Mouse (Mus musculus) heart, embryonic 12.5 days (tissue): ENCODE results near the gene Icosl. TPM values are rescaled to one million over a fixed set of nuclear protein-coding genes. Genes with fewer than 3 reads are reported as not detected.
"Not testable (repeated sequence)": the region's sequence is repeated elsewhere in the genome, so short reads cannot be mapped to it uniquely, and the experiment has no call there.

ENCODE experiments used
- ATAC-seq: fragments of 200-750 bp; cut with Nextera tagmentation; 2 replicates; pipeline ENCODE4 v1.8.0; 2017; ENCODE audit warnings: moderate TSS enrichment, moderate library complexity; ENCODE audit not compliant: insufficient number of reproducible peaks, low FRiP score
- H3K27ac ChIP-seq: fragments of 300-500 bp; sonication (generic); 2 replicates; pipeline ENCODE4 v1.5.1; 2016; ENCODE audit warnings: mild to moderate bottlenecking, moderate library complexity; ENCODE audit not compliant: poor library complexity, severe bottlenecking
- H3K27me3 ChIP-seq: fragments of 300-500 bp; sonication (generic); replicated peaks from 2 replicates; pipeline ENCODE4 v1.6.1; 2016; ENCODE audit warnings: mild to moderate bottlenecking, moderate library complexity
- H3K36me3 ChIP-seq: fragments of 300-500 bp; sonication (generic); 2 replicates; pipeline ENCODE4 v1.6.1; 2016; ENCODE audit warnings: mild to moderate bottlenecking, moderate library complexity
- H3K4me1 ChIP-seq: fragments of 300-500 bp; sonication (generic); replicated peaks from 2 replicates; pipeline ENCODE4 v1.6.1; 2016; ENCODE audit warnings: mild to moderate bottlenecking
- H3K4me2 ChIP-seq: fragments of 300-500 bp; sonication (generic); 2 replicates; pipeline ENCODE4 v1.6.1; 2016; ENCODE audit warnings: mild to moderate bottlenecking, moderate library complexity
- H3K4me3 ChIP-seq: fragments of 300-500 bp; sonication (generic); 2 replicates; pipeline ENCODE4 v1.5.1; 2016; ENCODE audit warnings: mild to moderate bottlenecking
- H3K9ac ChIP-seq: fragments of 300-500 bp; sonication (generic); 2 replicates; pipeline ENCODE4 v1.6.1; 2016; ENCODE audit warnings: mild to moderate bottlenecking, moderate library complexity
- H3K9me3 ChIP-seq: fragments of 300-500 bp; sonication (generic); replicated peaks from 2 replicates; pipeline ENCODE4 v1.6.1; 2016; ENCODE audit warnings: mild to moderate bottlenecking, moderate library complexity
- WGBS: fragments of 180-500 bp; shearing (Covaris S2); methylation state at CpG from one replicate; pipeline ENCODE4 v1.1.7; 2016; 5-methylcytosine and 5-hydroxymethylcytosine counted together
- polyA plus RNA-seq: library from polyadenylated mRNA; unstranded; fragments of >200 nt; fragmentation: Nextera tagmentation; extraction: Ambion mirVana; gene quantifications from 2 replicates; pipeline ENCODE4 v1.2.1, GENCODE M21; 2016

Gene Icosl
- polyA plus RNA-seq = 1.5 and 1.6 TPM in 2 replicates

GRCm38 (mm10) chr10:78069101-78070011 is at the start of gene Icosl:
TSS of gene Icosl (plus strand) at chr10:78069302.
- ATAC-seq = peak; percentile 87
- Histone ChIP-seq H3K4me2 (peak within 1 kb of the TSS; percentile 99), H3K4me3 (peak within 1 kb of the TSS; percentile 72), H3K27ac (no peak within 1 kb of the TSS), H3K36me3 (no peaks in the 10 kb centered on the region), H3K27me3 (peaks cover 41% of the 10 kb centered on the region), H3K9me3 (no peaks in the 10 kb centered on the region), H3K9ac (peak within 1 kb of the TSS; percentile 80), H3K4me1 (peaks cover 5% of the 10 kb centered on the region; the same call in 1 of the 2 replicates)
- under 1% methylated on average over 66 of the region's 66 CpGs for WGBS

- not testable (repeated sequence) for H3K9ac ChIP-seq, H3K9me3 ChIP-seq, H3K27ac ChIP-seq, H3K4me2 ChIP-seq, ATAC-seq, H3K27me3 ChIP-seq, H3K36me3 ChIP-seq, H3K4me3 ChIP-seq
- 94% methylated on average over 7 of the region's 11 CpGs for WGBS
- peaks cover 11% of the 10 kb centered on the region; the same call in 1 of the 2 replicates for H3K4me1 ChIP-seq
Measured at GRCm38 (mm10) chr10:78019984-78020383, 49.1 kb upstream of the Icosl start.

GRCm38 (mm10) chr10:78025453-78025852 is 43.6 kb upstream of the Icosl start:
- not testable (repeated sequence) for H3K9ac ChIP-seq, H3K36me3 ChIP-seq

GRCm38 (mm10) chr10:78028129-78028528 is 41.0 kb upstream of the Icosl start:
- Histone ChIP-seq H3K9me3 (no peaks in the 10 kb centered on the region), H3K9ac (no peak overlapping the region), H3K36me3 (no peaks in the 10 kb centered on the region), H3K4me2 (no peak overlapping the region), H3K27me3 (peaks cover 3% of the 10 kb centered on the region; the same call in 1 of the 2 replicates), H3K27ac (no peak overlapping the region), H3K4me1 (no peaks in the 10 kb centered on the region), H3K4me3 (no peak overlapping the region)
- ATAC-seq = 0 out of 2 replicates have a peak, but pooled peaks have one; percentile 36
- WGBS = 5% methylated on average over 5 of the region's 5 CpGs

More at GRCm38 (mm10) chr10:78025453-78025852, 43.6 kb upstream of the Icosl start:
- 71% methylated on average over 6 of the region's 8 CpGs for WGBS
- not testable (repeated sequence) for H3K27me3 ChIP-seq, H3K4me1 ChIP-seq, H3K4me3 ChIP-seq, H3K9me3 ChIP-seq, H3K27ac ChIP-seq, ATAC-seq, H3K4me2 ChIP-seq

- H3K27ac ChIP-seq = no peak overlapping the region
- 90% methylated on average over 1 of the region's 1 CpGs for WGBS
- ATAC-seq = no peak
- no peaks in the 10 kb centered on the region for H3K9me3 ChIP-seq
- H3K27me3 ChIP-seq = peaks cover 3% of the 10 kb centered on the region; the same call in 1 of the 2 replicates
- no peak overlapping the region for H3K4me3 ChIP-seq
- no peak overlapping the region for H3K9ac ChIP-seq
- H3K4me1 ChIP-seq = no peaks in the 10 kb centered on the region
- H3K4me2 ChIP-seq = no peak overlapping the region
- H3K36me3 ChIP-seq = no peaks in the 10 kb centered on the region
Measured at GRCm38 (mm10) chr10:78029080-78029479, 40.0 kb upstream of the Icosl start.

GRCm38 (mm10) chr10:78031987-78032386 is 37.1 kb upstream of the Icosl start:
- peaks cover 12% of the 10 kb centered on the region; the same call in 1 of the 2 replicates for H3K27me3 ChIP-seq
- no peaks in the 10 kb centered on the region for H3K9me3 ChIP-seq
- H3K4me3 ChIP-seq = no peak overlapping the region
- H3K4me1 ChIP-seq = no peaks in the 10 kb centered on the region
- 54% methylated on average over 2 of the region's 2 CpGs for WGBS
- ATAC-seq = no peak
- no peaks in the 10 kb centered on the region for H3K36me3 ChIP-seq
- no peak overlapping the region for H3K27ac ChIP-seq
- no peak overlapping the region for H3K9ac ChIP-seq
- no peak overlapping the region for H3K4me2 ChIP-seq

GRCm38 (mm10) chr10:78037139-78037538 is 32.0 kb upstream of the Icosl start:
- ATAC-seq = no peak; the same call in 1 of the 2 replicates
- H3K9ac ChIP-seq = no peak overlapping the region
- no peak overlapping the region for H3K4me3 ChIP-seq
- peaks cover 22% of the 10 kb centered on the region for H3K27me3 ChIP-seq
- 82% methylated on average over 4 of the region's 4 CpGs for WGBS
- no peak overlapping the region for H3K27ac ChIP-seq
- no peaks in the 10 kb centered on the region for H3K9me3 ChIP-seq
- H3K4me1 ChIP-seq = no peaks in the 10 kb centered on the region
- H3K4me2 ChIP-seq = no peak overlapping the region
- no peaks in the 10 kb centered on the region for H3K36me3 ChIP-seq

- 79% methylated on average over 5 of the region's 5 CpGs for WGBS
- no peak for ATAC-seq
- Histone ChIP-seq H3K9me3 (no peaks in the 10 kb centered on the region), H3K4me1 (peaks cover 4% of the 10 kb centered on the region; the same call in 1 of the 2 replicates), H3K27me3 (peaks cover 32% of the 10 kb centered on the region), H3K4me3 (no peak within 1 kb of the TSS), H3K36me3 (no peaks in the 10 kb centered on the region), H3K4me2 (no peak within 1 kb of the TSS), H3K9ac (no peak within 1 kb of the TSS), H3K27ac (no peak within 1 kb of the TSS)
Measured at GRCm38 (mm10) chr10:78041647-78042046, 27.5 kb upstream of the Icosl start, which contains the start of gene Dnmt3l. TSS of gene Dnmt3l (plus strand) at chr10:78041947.

GRCm38 (mm10) chr10:78042096-78042495 is 27.0 kb upstream of the Icosl start:
- 72% methylated on average over 7 of the region's 7 CpGs for WGBS
- Histone ChIP-seq H3K9me3 (no peaks in the 10 kb centered on the region), H3K27ac (no peak overlapping the region), H3K4me1 (peaks cover 4% of the 10 kb centered on the region; the same call in 1 of the 2 replicates), H3K27me3 (peaks cover 32% of the 10 kb centered on the region), H3K4me3 (no peak overlapping the region), H3K9ac (no peak overlapping the region), H3K36me3 (no peaks in the 10 kb centered on the region), H3K4me2 (no peak overlapping the region)
- no peak for ATAC-seq

GRCm38 (mm10) chr10:78042697-78043405 is 26.3 kb upstream of the Icosl start:
- H3K27me3 ChIP-seq = peaks cover 32% of the 10 kb centered on the region
- H3K4me2 ChIP-seq = peak overlapping the region; percentile 57
- no peak for ATAC-seq
- 51% methylated on average over 14 of the region's 14 CpGs for WGBS
- H3K9me3 ChIP-seq = no peaks in the 10 kb centered on the region
- H3K27ac ChIP-seq = no peak overlapping the region
- no peaks in the 10 kb centered on the region for H3K36me3 ChIP-seq
- H3K4me3 ChIP-seq = peak overlapping the region; percentile 27
- H3K4me1 ChIP-seq = peaks cover 4% of the 10 kb centered on the region; the same call in 1 of the 2 replicates
- H3K9ac ChIP-seq = 0 out of 2 replicates have a peak overlapping the region, but pooled peaks have one; percentile 11

GRCm38 (mm10) chr10:78043406-78043836 is 25.7 kb upstream of the Icosl start, which contains the start of gene Aire:
TSS of gene Aire (minus strand) at chr10:78043610.
- Histone ChIP-seq H3K9ac (0 out of 2 replicates have a peak within 1 kb of the TSS, but pooled peaks have one; percentile 11), H3K9me3 (no peaks in the 10 kb centered on the region), H3K27me3 (peaks cover 32% of the 10 kb centered on the region), H3K4me2 (peak within 1 kb of the TSS; percentile 57), H3K36me3 (no peaks in the 10 kb centered on the region), H3K27ac (no peak within 1 kb of the TSS), H3K4me1 (peaks cover 4% of the 10 kb centered on the region; the same call in 1 of the 2 replicates), H3K4me3 (peak within 1 kb of the TSS; percentile 27)
- WGBS = 3% methylated on average over 27 of the region's 27 CpGs
- ATAC-seq = no peak
